Mouse (Mus musculus) forebrain, postnatal 0 days (tissue): ENCODE results near the gene Psme2. TPM values are rescaled to one million over a fixed set of nuclear protein-coding genes. Genes with fewer than 3 reads are reported as not detected.
A peak's percentile ranks its signal among the peaks of the same experiment; 100 is the strongest.

Experiments
- ATAC-seq: fragments of 200-750 bp; cut with Nextera tagmentation; 2 replicates; pipeline ENCODE4 v1.8.0; 2017; ENCODE audit warnings: mild to moderate bottlenecking, moderate library complexity
- DNase-seq: peaks from one replicate; pipeline ENCODE4 v3.0.0-alpha.2; 2015
- H3K27ac ChIP-seq: fragments of 300-500 bp; sonication (generic); 2 replicates; pipeline ENCODE4 v1.5.1; 2014; ENCODE audit warnings: low read depth, mild to moderate bottlenecking, antibody characterized with exemption, low read length, moderate library complexity, mixed read lengths
- H3K27me3 ChIP-seq: fragments of 300-500 bp; sonication (generic); 2 replicates; pipeline ENCODE4 v1.6.1; 2014; ENCODE audit warnings: mild to moderate bottlenecking, low read length, mixed read lengths; ENCODE audit not compliant: insufficient read depth
- H3K36me3 ChIP-seq: fragments of 300-500 bp; sonication (generic); 2 replicates; pipeline ENCODE4 v1.6.1; 2014; ENCODE audit warnings: mild to moderate bottlenecking, moderate library complexity; ENCODE audit not compliant: insufficient read depth
- H3K4me1 ChIP-seq: fragments of 300-500 bp; sonication (generic); 2 replicates; pipeline ENCODE4 v1.6.1; 2014; ENCODE audit warnings: antibody characterized with exemption; ENCODE audit not compliant: insufficient read depth
- H3K4me2 ChIP-seq: fragments of 300-500 bp; sonication (generic); 2 replicates; pipeline ENCODE4 v1.6.1; 2014; ENCODE audit warnings: low read depth, mild to moderate bottlenecking, moderate library complexity
- H3K4me3 ChIP-seq: fragments of 300-500 bp; sonication (generic); 2 replicates; pipeline ENCODE4 v1.5.1; 2014; ENCODE audit warnings: low read depth, low read length, mixed read lengths
- H3K9ac ChIP-seq: fragments of 300-500 bp; sonication (generic); 2 replicates; pipeline ENCODE4 v1.6.1; 2014; ENCODE audit warnings: mild to moderate bottlenecking
- H3K9me3 ChIP-seq: fragments of 300-500 bp; sonication (generic); 2 replicates; pipeline ENCODE4 v1.6.1; 2016; ENCODE audit warnings: low read length
- CTCF ChIP-seq: sonication (generic); IDR thresholded peaks from 2 replicates; pipeline ENCODE4 v1.5.1; 2016; ENCODE audit warnings: antibody characterized with exemption, control low read depth, low read depth
- WGBS: fragments of 180-500 bp; shearing (Covaris S2); extraction: QIAGEN DNeasy Blood & Tissue Kit; methylation state at CpG from one replicate; pipeline ENCODE4 v1.1.7; 2014; 5-methylcytosine and 5-hydroxymethylcytosine counted together
- polyA plus RNA-seq: library from polyadenylated mRNA; unstranded; fragments of >200 nt; fragmentation: Nextera tagmentation; extraction: Ambion mirVana; gene quantifications from 2 replicates; pipeline ENCODE4 v1.2.1, GENCODE M21; 2015
- total RNA-seq: library from RNA; depleted of rRNA; stranded (reverse); fragments of >200 nt; gene quantifications from 2 replicates; pipeline ENCODE4 v1.2.3, GENCODE M21; 2014; rRNA removed

Psme2 gene
- 76.2 and 137 TPM in 2 replicates for total RNA-seq
- polyA plus RNA-seq = 171 and 193 TPM in 2 replicates

DNA sequence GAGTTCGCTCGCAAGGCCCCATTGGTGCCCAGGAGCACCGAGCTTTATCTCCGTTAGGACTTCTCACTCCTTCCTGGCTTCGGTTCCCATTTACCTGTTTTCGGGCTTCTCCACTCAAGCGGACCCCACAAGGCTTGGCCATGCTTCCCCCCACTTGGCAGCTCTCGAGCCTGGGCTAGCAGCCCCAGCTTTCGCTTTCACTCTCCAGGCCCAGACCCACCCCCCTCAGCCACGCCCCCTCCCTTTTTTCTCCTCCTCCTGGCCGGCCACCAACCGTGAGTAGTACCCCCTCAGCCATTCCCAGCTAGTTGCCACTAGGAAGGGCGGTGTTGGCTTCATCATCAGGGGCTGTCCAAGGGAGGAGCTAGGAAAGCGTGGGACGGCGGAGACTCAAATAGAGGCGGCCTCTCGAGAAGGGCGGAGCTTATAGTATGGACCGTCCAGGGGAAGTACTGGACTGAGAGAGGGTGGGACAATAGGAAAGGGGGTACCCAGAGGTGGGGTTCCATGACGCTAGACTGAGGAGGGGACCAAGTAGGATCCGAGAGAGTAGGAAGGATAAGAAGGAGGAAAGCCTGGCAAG is at the start of gene Psme2:
Psme2 (minus strand) TSS at position 366 of the 583 bp plus-strand sequence.
- no peak for TF ChIP-seq CTCF
- H3K9ac ChIP-seq = peak within 1 kb of the TSS; percentile 57
- peaks cover 19% of the 10 kb centered on the region for H3K4me1 ChIP-seq
- no peaks in the 10 kb centered on the region for H3K27me3 ChIP-seq
- ATAC-seq (peak; percentile 92), DNase-seq (peak; percentile 95)
- H3K4me3 ChIP-seq = peak within 1 kb of the TSS; percentile 80
- no peaks in the 10 kb centered on the region for H3K9me3 ChIP-seq
- WGBS = 1% methylated on average over 22 of the region's 22 CpGs
- H3K4me2 ChIP-seq = peak within 1 kb of the TSS; percentile 95
- peak within 1 kb of the TSS; percentile 82 for H3K27ac ChIP-seq
- H3K36me3 ChIP-seq = peaks cover 24% of the 10 kb centered on the region

DNA sequence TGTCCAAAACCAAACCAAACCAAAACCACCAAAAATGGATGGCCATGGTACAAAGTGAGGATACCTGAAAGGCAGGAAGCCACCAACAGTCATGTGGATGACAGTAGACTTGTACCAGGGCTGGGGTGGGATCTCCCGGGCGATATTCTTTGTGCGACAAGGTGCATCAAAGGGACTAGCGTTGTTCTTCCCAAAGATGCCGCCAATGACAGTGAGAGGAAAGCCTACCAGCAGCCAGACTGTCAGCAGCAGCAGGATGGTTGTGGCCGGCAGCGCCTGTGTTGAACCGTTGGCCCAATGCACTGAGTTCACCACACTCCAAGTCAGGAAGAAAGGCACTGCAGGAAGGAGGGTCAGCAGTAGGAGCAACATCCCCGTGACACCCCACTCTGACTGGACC is 46.9 kb upstream of the Psme2 start, which contains the start of gene Gm49378:
Gm49378 (minus strand) TSS at position 101 of the 400 bp plus-strand sequence.
- Histone ChIP-seq H3K27me3 (no peaks in the 10 kb centered on the region), H3K4me3 (no peak within 1 kb of the TSS), H3K9ac (no peak within 1 kb of the TSS), H3K36me3 (peaks cover 47% of the 10 kb centered on the region), H3K4me1 (no peaks in the 10 kb centered on the region), H3K27ac (no peak within 1 kb of the TSS), H3K9me3 (no peaks in the 10 kb centered on the region), H3K4me2 (no peak within 1 kb of the TSS)
- ATAC-seq = no peak
- WGBS = 95% methylated on average over 9 of the region's 9 CpGs
- TF ChIP-seq CTCF = no peak
- no peak for DNase-seq

DNA sequence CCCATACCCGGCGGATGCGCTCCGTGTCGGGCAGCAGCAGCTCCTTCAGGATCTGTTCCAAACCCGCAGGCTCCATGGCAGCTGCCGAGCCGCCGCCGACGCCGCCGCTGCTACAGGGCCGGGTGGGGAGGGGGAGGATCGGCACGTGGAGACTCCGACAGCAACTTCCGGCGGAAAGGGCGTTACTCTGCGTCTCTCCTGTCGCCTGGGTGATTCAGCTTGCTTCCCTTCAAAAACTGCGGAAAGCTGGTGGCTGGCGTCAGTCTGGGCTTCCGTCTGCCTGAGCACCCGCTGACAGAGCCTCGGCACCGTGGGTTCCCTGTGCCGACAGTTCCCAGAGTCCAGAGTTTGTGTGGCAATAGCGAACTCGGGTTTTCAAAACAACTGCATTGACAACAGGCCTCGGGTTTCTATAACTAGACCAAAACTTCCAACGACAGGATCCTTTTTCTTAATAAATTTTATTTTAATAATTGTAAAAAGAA is 44.7 kb upstream of the Psme2 start, which contains the start of gene Ipo4:
Ipo4 (minus strand) TSS at position 435 of the 485 bp plus-strand sequence.
- peak; percentile 97 for ATAC-seq
- H3K4me1 ChIP-seq = no peaks in the 10 kb centered on the region
- peak within 1 kb of the TSS; percentile 69 for H3K4me3 ChIP-seq
- H3K9ac ChIP-seq = peak within 1 kb of the TSS; percentile 68
- no peaks in the 10 kb centered on the region for H3K9me3 ChIP-seq
- peak within 1 kb of the TSS; percentile 78 for H3K27ac ChIP-seq
- TF ChIP-seq CTCF = no peak
- peak; percentile 93 for DNase-seq
- peaks cover 64% of the 10 kb centered on the region for H3K36me3 ChIP-seq
- no peaks in the 10 kb centered on the region for H3K27me3 ChIP-seq
- WGBS = 2% methylated on average over 33 of the region's 33 CpGs
- peak within 1 kb of the TSS; percentile 82 for H3K4me2 ChIP-seq

DNA sequence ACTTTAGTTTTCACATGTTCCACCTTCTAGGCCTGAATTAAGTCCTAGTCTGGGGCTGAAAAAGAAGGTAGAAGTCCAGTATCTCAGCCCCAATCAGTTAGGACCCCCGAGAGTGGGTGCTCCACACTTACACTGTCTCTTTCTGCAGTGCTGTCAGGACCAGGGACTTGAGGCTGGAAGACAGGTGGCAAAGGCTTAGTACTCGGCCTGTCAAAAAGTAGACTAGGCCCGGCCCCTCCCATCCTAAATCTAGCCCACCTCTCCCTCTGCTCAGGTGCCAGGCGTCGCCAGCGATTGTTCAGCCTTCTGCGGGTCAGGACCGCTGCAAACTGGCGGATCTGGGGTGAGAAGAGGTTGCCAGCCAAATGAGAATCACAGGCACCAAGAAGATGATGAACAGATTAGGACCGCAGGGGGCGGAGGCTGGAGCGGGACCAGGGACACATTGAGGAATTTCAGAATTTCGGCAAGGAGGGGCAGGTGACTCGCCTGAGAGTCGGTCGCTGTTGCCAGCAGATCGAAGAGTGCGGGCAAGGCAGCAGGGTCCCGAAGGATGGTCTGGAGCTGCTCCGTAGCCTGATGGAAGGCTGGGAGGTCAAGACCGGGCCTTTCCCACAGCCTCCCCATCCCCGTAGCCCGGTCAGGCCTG is 44.1 kb upstream of the Psme2 start:
- TF ChIP-seq CTCF = peak; percentile 18; the same call in 1 of the 2 replicates
- WGBS = 4% methylated on average over 20 of the region's 23 CpGs
- peaks cover 64% of the 10 kb centered on the region for H3K36me3 ChIP-seq

DNA sequence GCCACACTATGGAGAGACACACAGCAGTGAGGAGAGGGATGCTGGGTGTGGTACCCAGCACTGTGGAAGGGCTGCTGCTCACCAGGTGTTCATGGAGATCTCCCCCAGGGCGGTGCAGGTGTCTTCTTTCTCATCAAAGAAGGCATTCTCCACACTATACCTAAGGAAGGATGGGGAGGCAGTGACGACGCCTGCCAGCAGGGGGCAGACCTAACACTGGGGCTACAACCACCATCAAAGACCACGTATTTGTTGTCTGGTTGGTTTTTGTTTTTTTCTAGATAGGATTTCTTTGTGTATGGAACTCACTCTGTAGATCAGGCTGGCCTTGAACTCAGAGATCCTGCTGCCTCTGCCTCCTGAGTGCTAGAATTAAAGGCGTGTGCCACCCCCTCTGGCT is 38.4 kb upstream of the Psme2 start:
- Histone ChIP-seq H3K27ac (no peak overlapping the region), H3K36me3 (peaks cover 94% of the 10 kb centered on the region), H3K9ac (no peak overlapping the region), H3K4me2 (no peak overlapping the region), H3K4me1 (no peaks in the 10 kb centered on the region), H3K9me3 (no peaks in the 10 kb centered on the region), H3K27me3 (no peaks in the 10 kb centered on the region), H3K4me3 (no peak overlapping the region)
- no peak for ATAC-seq
- no peak for DNase-seq
- peak; percentile 66 for TF ChIP-seq CTCF
- WGBS = 56% methylated on average over 5 of the region's 5 CpGs

More for the DNA sequence above, 44.1 kb upstream of the Psme2 start:
- Histone ChIP-seq H3K4me3 (peak overlapping the region; percentile 69), H3K27me3 (no peaks in the 10 kb centered on the region), H3K9ac (peak overlapping the region; percentile 68), H3K9me3 (no peaks in the 10 kb centered on the region), H3K27ac (peak overlapping the region; percentile 78), H3K4me1 (no peaks in the 10 kb centered on the region), H3K4me2 (peak overlapping the region; percentile 82)
- ATAC-seq (peak; percentile 45), DNase-seq (no peak)

GRCm38 (mm10) chr14:55628077-55628827 is 37.3 kb upstream of the Psme2 start:
- Histone ChIP-seq H3K27ac (no peak overlapping the region), H3K36me3 (peaks cover 90% of the 10 kb centered on the region), H3K4me3 (no peak overlapping the region), H3K4me2 (no peak overlapping the region), H3K4me1 (no peaks in the 10 kb centered on the region), H3K27me3 (no peaks in the 10 kb centered on the region), H3K9ac (no peak overlapping the region), H3K9me3 (no peaks in the 10 kb centered on the region)
- 93% methylated on average over 27 of the region's 27 CpGs for WGBS
- ATAC-seq (no peak), DNase-seq (no peak)
- no peak for TF ChIP-seq CTCF
